Mouse (Mus musculus) heart, adult 2 months (tissue): ENCODE data around the gene Mfsd2a. TPM values are rescaled to one million over a fixed set of nuclear protein-coding genes. Genes with fewer than 3 reads are reported as not detected.

Experiments
- DNase-seq, 2 experiments: peaks; one replicate each; pipeline ENCODE4 v3.0.0; 2021
- H3K27ac ChIP-seq: fragments of 200-600 bp; 2 replicates; pipeline ENCODE4 v1.8.1; 2022
- H3K27me3 ChIP-seq: fragments of 200-500 bp; 2 replicates; pipeline ENCODE4 v1.6.1; 2012; ENCODE audit warnings: mild to moderate bottlenecking, low read length, inconsistent platforms, mixed read lengths; ENCODE audit not compliant: control insufficient read depth, insufficient read depth
- H3K36me3 ChIP-seq: fragments of 200-500 bp; 2 replicates; pipeline ENCODE4 v1.6.1; 2012; ENCODE audit warnings: low read length, inconsistent platforms; ENCODE audit not compliant: control insufficient read depth, insufficient read depth
- H3K4me1 ChIP-seq: fragments of 200-500 bp; 2 replicates; pipeline ENCODE4 v1.6.1; 2011; ENCODE audit warnings: low read length; ENCODE audit not compliant: control insufficient read depth, insufficient read depth
- H3K4me3 ChIP-seq: fragments of 200-600 bp; 2 replicates; pipeline ENCODE4 v1.8.1; 2022
- H3K79me2 ChIP-seq: fragments of 200-500 bp; replicated peaks from 2 replicates; pipeline ENCODE4 v1.6.1; 2012; ENCODE audit warnings: mild to moderate bottlenecking, inconsistent platforms, low read length, moderate library complexity, mixed read lengths; ENCODE audit not compliant: control insufficient read depth, insufficient read depth
- H3K9ac ChIP-seq: fragments of 200-500 bp; 2 replicates; pipeline ENCODE4 v1.6.1; 2012; ENCODE audit warnings: low read depth, mild to moderate bottlenecking, control low read depth, inconsistent platforms, low read length, mixed read lengths
- CTCF ChIP-seq: fragments of 200-600 bp; IDR thresholded peaks from 2 replicates; pipeline ENCODE4 v1.8.1; 2022; ENCODE audit warnings: antibody characterized with exemption, mild to moderate bottlenecking, moderate library complexity
- EP300 ChIP-seq: fragments of 200-500 bp; IDR thresholded peaks from 2 replicates; pipeline ENCODE4 v1.6.1; 2011; ENCODE audit warnings: low read depth, low read length, control low read depth; ENCODE audit not compliant: insufficient read depth
- POLR2A ChIP-seq: fragments of 200-500 bp; IDR thresholded peaks from 2 replicates; pipeline ENCODE4 v1.6.1; 2011; ENCODE audit warnings: mild to moderate bottlenecking, low read depth, low read length, control low read depth; ENCODE audit not compliant: insufficient read depth
- WGBS: fragments of 180-500 bp; shearing (Covaris S2); methylation state at CpG from one replicate; pipeline ENCODE4 v1.1.7; 2018; 5-methylcytosine and 5-hydroxymethylcytosine counted together
- intact Hi-C: fragments of 180-260 bp; cut with DNase I; formaldehyde crosslinking; loops from one replicate; pipeline ENCODE4 v1.15.1; 2025
- long read RNA-seq: library from polyadenylated mRNA; stranded (forward); transcript quantifications from one replicate; pipeline ENCODE4 v2.0.0, GENCODE M21; 2021
- polyA plus RNA-seq: library from polyadenylated mRNA; depleted of rRNA; stranded (reverse); fragments of >200 nt; gene quantifications from 2 replicates; pipeline ENCODE4 v1.2.3, GENCODE M21; 2012; rRNA removed
- total RNA-seq, 2 experiments: library from RNA; stranded (reverse); gene quantifications; 2 replicates each; pipeline ENCODE4 v1.2.3; 2021

Gene Mfsd2a
- under 1 TPM; 0.23 to 0.39 TPM for total RNA-seq
- polyA plus RNA-seq, result 0.12 TPM in 1 of 2 replicates, not detected in the other
- long read RNA-seq, result 0 reads

- Histone ChIP-seq H3K4me1 (no peaks in the 10 kb centered on the region), H3K79me2 (no peaks in the 10 kb centered on the region), H3K9ac (peak within 1 kb of the TSS; percentile 15; the same call in 1 of the 2 replicates), H3K4me3 (peak within 1 kb of the TSS; percentile 53), H3K27me3 (peaks cover 4% of the 10 kb centered on the region; the same call in 1 of the 2 replicates), H3K27ac (no peak within 1 kb of the TSS), H3K36me3 (no peaks in the 10 kb centered on the region)
- TF ChIP-seq CTCF (no peak), POLR2A (no peak), EP300 (no peak)
- intact Hi-C loops, result no loop called here
- DNase-seq, result peak; percentile 44 to 57
- 2% methylated on average over 27 of the region's 27 CpGs for WGBS
These were observed at the start of gene Mfsd2a for GRCm38 (mm10) chr4:122961100-122961567. Gene Mfsd2a, minus strand, starts transcription at chr4:122961188.

GRCm38 (mm10) chr4:123005054-123005966, 44.3 kb upstream of the Mfsd2a start:
- Histone ChIP-seq H3K36me3 (no peaks in the 10 kb centered on the region), H3K79me2 (no peaks in the 10 kb centered on the region), H3K9ac (no peak overlapping the region), H3K4me1 (no peaks in the 10 kb centered on the region), H3K27me3 (no peaks in the 10 kb centered on the region), H3K4me3 (no peak overlapping the region), H3K27ac (no peak overlapping the region)
- intact Hi-C loops, result no loop called here
- no peak for DNase-seq
- TF ChIP-seq CTCF, result no peak
- 35% methylated on average over 15 of the region's 15 CpGs for WGBS

GRCm38 (mm10) chr4:123000617-123001342, 39.8 kb upstream of the Mfsd2a start:
- H3K27me3 ChIP-seq, result peaks cover 5% of the 10 kb centered on the region; the same call in 1 of the 2 replicates

GRCm38 (mm10) chr4:123000130-123000529, 39.1 kb upstream of the Mfsd2a start:
- Histone ChIP-seq H3K27me3 (peaks cover 6% of the 10 kb centered on the region; the same call in 1 of the 2 replicates), H3K27ac (no peak overlapping the region), H3K9ac (no peak overlapping the region), H3K36me3 (no peaks in the 10 kb centered on the region), H3K4me1 (no peaks in the 10 kb centered on the region), H3K79me2 (no peaks in the 10 kb centered on the region), H3K4me3 (no peak overlapping the region)
- intact Hi-C loops, result no loop called here
- no peak for TF ChIP-seq POLR2A
- no peak for TF ChIP-seq CTCF
- no peak for TF ChIP-seq EP300
- WGBS, result 70% methylated on average over 14 of the region's 14 CpGs
- DNase-seq, result no peak

More at GRCm38 (mm10) chr4:123000617-123001342, 39.8 kb upstream of the Mfsd2a start:
- Histone ChIP-seq H3K9ac (no peak overlapping the region), H3K4me1 (no peaks in the 10 kb centered on the region), H3K27ac (no peak overlapping the region), H3K4me3 (no peak overlapping the region), H3K36me3 (no peaks in the 10 kb centered on the region), H3K79me2 (no peaks in the 10 kb centered on the region)
- TF ChIP-seq POLR2A (no peak), EP300 (no peak), CTCF (no peak)
- no peak for DNase-seq
- intact Hi-C loops, result no loop called here
- 51% methylated on average over 17 of the region's 17 CpGs for WGBS

GRCm38 (mm10) chr4:122999263-122999691, 38.3 kb upstream of the Mfsd2a start:
- H3K27me3 ChIP-seq, result peaks cover 6% of the 10 kb centered on the region; the same call in 1 of the 2 replicates
- no peak overlapping the region for H3K4me3 ChIP-seq
- H3K27ac ChIP-seq, result no peak overlapping the region
- H3K9ac ChIP-seq, result no peak overlapping the region
- intact Hi-C loops, result no loop called here
- no peaks in the 10 kb centered on the region for H3K36me3 ChIP-seq
- H3K4me1 ChIP-seq, result no peaks in the 10 kb centered on the region
- TF ChIP-seq EP300 (no peak), POLR2A (no peak), CTCF (no peak)
- 34% methylated on average over 4 of the region's 4 CpGs for WGBS
- no peak for DNase-seq
- H3K79me2 ChIP-seq, result no peaks in the 10 kb centered on the region
